ENCODE assay signal across 1 mouse cellular context in the genomic region with DNA sequence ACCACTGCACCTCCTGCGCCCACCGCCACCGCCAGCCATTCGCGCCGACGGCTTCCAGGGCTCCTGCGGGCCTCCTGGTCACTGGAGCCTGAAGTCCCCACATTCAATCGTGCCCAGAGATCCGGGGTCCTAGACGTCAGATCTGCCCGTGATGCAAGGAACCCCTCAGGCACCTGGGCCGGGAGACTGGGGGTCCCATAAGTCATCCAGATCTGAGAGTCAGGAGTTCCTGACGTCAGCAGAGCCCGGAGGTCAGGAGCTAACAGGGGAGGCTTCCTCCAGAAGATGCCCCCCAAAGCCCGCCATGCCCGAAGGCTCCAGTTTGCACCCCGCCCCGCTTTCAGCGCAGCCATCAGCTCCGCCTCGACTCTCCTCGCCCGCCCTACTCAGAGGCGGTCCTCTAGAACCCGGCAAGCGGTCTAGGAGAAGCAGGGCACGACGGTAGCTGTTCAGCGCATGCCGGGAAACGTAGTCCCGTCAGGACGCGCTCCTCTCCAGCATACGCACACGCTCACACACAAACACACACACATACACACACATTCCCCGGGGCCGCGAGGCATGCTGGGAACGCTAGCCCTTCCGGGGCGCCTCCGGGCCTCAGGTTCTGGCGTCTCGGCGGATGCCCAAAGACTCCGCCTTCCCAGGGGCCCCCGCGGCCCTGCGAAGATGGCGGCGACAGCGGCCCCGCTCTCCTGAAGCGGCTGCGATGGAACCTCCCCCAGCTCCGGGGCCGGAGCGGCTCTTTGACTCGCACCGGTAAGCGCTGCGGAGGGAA.
A peak's percentile ranks its signal among the peaks of the same experiment; 100 is the strongest.
TF ChIP-seq lines count a peak whose summit lies in the region.

Aup1 (plus strand) TSS at position 448 of the 778 bp plus-strand sequence.

TF ChIP-seq in myocyte, 11 proteins besides CTCF, POLR2A, EP300 and RAD21 (continued from another document):
- TF ChIP-seq POLR2AphosphoS2 (IDR thresholded peaks at IDR 0.05; ENCODE audit: insufficient read length, low read depth) (peak; percentile 51), MYOG (IDR thresholded peaks at IDR 0.05; ENCODE audit: control insufficient read depth in 1 of 3, insufficient read depth in 1 of 3, insufficient read length in 2 of 3, low read depth in 2 of 3) (peak in 2 of 3 experiments; percentile 59 to 77)
